Mouse (Mus musculus): Measurements from ENCODE around the gene Rnaseh2a. TPM values are rescaled to one million over a fixed set of nuclear protein-coding genes. Genes with fewer than 3 reads are reported as not detected.

The Rnaseh2a gene
- total RNA-seq, 2 experiments from 2014 or later, result 48.6 to 56.7 TPM

DNA sequence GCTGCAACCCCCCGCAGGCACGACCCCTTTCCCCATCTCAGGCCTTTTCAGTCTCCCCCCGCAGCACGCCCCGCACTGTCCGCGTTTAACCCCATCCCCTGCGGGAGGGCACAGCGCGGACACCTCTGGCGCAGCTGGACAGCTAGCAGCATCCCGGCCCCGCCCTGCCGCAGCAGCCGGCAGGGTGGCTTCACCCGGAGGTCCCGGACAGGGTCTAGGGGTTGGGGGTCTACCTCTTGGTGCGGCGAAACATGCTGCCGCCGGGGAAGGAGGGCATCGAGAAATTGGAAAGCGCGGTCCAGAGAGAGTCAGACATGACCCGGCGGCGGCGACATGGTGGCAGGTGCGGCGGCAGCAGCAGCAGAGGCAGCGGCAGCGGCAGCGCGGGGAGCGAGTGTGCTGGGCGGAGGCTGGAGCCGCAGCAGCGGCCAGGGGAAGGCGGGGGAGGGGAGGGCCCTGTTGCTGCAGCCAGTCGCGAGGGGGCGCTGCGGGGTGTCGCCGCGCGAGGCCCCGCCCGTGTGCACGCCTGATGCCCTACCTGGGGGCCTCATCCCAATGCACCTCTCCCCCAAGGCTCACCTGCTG, 32.5 kb downstream of the Rnaseh2a start, which contains the start of gene Mast1:
Gene Mast1, minus strand, starts transcription at position 398 of the 585 bp plus-strand sequence.
- intact Hi-C loops (cut with DNase I), result no loop called here
- peak; percentile 49 to 50 for DNase-seq

DNA sequence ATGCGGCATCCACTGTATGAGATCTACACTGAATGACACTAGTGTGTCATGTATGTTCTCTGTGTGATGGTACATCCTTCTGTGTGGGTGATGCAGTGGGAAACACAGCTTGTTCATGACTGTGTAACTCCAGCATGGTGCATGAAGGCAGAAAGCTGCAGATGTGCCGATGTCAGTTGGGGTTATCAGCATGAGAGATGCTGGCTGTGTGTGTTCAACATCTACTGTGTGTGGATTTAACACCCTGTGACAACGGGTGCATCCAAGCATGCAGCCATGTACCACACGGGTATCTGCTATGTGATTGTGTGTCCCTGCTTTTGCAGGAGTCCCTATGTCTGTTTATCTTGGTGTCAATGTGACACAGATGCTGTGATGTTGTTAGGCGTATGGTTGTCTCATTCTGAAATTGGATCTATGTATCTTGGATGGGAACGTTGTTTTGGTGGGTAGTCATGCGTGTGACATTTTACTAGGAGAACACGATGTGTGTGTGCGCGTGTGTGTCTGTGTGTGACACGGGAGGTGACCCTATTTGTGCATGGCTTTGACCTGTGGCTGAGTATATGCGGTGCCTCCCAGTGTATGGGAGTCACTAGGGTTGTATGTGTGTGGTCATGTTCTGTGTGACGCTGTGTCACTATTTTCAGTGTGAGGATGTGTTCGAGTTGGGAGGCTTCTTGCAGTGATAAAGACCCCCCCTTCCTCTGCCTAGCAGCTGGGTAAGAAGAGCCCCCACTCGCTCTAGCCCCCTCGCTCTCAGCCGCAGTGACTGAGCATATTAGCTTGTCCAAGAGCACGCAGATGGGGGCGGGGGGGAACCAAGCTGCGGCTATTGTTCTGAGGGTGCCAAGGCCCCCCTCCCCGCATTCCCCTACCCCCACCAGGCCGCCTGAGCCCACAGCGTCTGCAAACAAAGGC, 33.3 kb downstream of the Rnaseh2a start:
- intact Hi-C loops (cut with DNase I), result no loop called here
- DNase-seq, result no peak

DNA sequence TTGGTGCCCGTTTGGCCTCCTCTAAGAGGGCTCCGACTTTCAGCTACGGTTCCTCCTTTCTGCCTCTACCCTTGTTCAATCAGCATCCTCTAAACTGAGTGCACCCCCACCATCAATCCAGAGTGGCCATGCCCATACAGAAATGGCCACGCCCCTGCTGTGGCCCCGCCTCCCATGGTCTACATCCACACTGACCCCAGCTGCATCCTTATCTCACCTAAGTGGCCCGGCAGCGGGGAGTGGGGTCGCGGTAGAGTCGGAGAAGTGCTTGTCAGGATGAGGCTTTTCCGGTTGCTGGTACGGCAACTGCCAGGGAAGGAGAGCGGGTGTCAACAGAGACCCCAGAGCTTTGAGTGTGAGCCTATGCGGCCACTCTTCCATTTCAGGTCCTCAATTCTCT, 34.1 kb downstream of the Rnaseh2a start:
- intact Hi-C loops (cut with DNase I), result no loop called here
- DNase-seq, result no peak

DNA sequence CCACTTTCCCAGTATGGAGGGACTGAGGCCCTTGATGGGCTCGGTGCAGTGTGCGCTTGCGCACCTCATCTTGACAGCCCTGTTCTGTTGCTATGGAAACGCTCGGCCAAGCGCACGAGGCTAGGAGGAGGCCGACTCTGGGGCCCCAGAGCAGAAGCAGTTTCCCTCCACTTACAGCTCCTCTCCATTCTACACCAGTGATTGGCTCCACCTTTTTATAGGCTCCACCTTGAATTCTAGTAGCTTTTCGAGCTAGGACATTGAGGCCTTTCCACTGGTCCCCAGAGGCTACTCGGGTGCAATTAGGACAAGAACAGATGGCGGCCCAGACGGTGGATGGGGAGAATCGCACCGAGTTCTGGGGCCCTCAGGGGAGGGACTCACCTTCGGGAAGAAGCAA, 34.7 kb downstream of the Rnaseh2a start:
- intact Hi-C loops (cut with DNase I), result no loop called here
- no peak for DNase-seq

DNA sequence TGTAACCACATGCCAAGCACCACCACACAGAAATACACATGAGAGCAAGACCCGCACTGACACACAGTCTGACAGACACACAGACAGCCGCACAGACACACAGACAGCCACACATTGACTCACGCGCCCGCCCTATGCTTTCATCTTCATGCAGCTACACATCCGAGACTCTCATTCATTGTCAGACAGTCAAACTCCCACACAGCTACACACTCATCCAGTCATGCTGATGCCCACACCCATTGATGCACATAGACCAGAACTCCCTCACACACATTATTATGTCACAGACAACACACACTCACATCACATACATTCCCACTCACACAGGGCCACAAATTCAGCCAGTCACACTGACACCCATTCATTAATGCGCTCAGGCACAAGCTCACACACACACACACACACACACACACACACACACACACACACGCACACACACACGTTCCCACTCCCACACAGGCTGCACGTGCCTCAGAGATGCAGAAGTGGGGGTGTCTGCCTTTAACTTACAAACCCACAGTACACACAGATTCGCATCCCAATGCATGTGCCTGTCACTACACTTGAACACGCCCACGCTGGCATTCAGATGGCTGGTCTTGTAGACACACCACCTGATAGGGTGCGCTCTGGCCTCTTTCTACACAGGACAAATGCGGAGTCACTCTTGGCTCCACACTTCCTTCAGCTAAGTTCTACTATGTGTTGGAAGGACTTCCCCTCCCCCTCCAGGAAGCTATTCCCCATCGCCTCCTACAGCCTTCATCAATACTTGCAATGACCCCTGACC, 35.6 kb downstream of the Rnaseh2a start:
- DNase-seq, result no peak
- intact Hi-C loops (cut with DNase I), result no loop called here

DNA sequence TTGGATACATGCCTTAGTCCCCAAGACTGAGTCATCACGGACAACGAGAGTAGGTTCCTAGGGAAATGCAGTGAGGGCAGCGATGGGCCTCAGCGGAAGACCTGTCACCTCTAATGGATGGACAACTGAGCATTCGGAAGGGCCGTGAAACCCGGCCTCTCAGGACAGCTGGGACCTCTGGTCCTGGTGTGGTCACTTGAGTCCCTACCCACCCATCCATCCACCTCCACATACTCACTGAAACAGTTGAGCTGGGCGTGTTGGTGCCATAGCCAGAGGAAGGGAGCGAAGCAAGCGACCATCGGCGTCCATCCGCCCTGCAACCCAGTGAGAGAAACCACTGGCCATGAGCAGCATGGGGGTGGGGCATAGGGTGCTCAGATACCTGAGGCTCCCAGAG, 39.0 kb downstream of the Rnaseh2a start:
- DNase-seq, result no peak
- intact Hi-C loops (cut with DNase I), result no loop called here

DNA sequence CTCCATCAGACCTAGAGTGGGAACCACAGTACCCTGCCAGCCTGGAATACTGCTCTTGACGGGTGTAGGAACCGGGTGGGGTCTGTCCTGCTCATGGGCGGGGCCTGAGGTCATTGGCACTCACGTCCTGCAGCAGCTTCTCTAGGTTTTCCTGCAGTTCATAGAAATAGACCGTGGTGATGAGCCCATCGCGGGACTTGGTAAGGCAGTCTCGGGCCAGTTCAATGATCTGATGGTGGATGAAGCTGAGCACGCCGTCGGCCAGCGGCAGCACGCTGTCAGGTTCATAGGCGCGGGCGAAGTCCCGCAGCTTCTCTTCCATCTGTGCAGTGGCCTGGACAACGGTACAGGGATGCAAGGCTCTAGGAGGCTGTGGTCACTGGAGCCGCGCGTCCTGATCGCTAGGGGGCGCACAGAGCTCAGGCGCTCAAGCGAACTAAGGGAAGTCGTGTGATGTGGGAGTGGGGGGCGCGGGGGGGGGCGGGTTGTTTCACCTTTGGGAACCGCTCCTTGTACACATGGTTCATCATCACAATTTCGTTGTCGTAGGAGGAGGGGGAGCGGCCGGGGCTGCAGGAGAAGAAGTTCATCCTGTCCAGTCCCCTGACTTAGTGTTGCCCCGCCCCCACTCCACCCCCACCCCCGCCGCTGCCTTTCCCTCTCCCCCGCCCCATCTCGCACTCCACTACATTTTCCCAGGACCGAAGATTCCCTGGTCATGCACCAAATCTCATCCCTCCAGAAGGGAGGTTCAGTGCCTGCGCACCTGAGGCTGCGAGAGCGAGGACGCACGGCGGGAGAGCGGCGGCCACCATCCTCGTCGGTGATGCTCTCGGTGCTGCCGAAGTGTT, 40.9 kb downstream of the Rnaseh2a start:
- intact Hi-C loops (cut with DNase I), result loop anchor here (1.0 to 5.0 kb wide), 2 partner anchors 34 to 67 kb away; no protein-coding TSS in a partner anchor
- DNase-seq, result peak; percentile 65 to 75

DNA sequence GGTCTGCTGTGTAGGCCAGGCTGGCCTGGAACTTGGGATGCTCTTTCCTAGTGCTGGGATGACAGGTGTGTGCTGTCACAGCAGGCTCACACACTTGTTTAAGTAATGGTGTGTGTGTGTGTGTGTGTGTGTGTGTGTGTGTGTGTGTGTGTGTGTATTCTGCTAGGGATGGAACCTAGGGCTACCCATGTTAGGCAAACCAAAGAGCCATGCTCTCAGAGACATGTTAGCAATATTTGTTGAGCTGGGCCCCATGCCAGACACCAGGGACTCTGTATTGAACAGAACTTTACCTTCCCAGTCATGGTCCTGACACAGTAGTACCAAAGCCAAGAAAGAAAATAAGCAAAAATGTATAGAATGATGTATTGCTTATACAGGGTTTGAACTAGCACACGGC, 42.1 kb downstream of the Rnaseh2a start:
- intact Hi-C loops (cut with DNase I), result loop anchor here (5.0 kb wide), 1 partner anchor 35 kb away; no protein-coding TSS in a partner anchor
- DNase-seq, result no peak

DNA sequence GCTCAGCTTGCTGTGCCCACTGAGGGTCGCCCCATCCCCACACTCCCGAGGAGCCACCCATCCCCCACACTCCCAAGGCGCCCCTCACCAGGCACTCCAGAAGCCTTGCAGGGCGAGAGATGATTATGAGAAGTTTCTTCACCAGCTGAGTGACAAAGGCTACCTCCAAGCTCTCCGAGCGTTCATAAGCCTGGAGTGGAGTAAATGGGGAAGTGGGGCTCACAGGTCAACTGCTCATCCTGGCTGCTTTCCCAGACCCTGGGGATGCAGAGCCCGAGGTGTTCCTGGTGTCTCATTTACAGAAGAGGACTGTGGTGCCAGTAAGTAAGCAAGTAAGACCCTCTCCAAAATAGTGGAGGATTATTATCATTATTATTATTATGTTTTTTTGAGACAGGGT, 44.0 kb downstream of the Rnaseh2a start:
- intact Hi-C loops (cut with DNase I), result loop anchor here (5.0 kb wide), 1 partner anchor 37 kb away; no protein-coding TSS in a partner anchor
- no peak for DNase-seq

DNA sequence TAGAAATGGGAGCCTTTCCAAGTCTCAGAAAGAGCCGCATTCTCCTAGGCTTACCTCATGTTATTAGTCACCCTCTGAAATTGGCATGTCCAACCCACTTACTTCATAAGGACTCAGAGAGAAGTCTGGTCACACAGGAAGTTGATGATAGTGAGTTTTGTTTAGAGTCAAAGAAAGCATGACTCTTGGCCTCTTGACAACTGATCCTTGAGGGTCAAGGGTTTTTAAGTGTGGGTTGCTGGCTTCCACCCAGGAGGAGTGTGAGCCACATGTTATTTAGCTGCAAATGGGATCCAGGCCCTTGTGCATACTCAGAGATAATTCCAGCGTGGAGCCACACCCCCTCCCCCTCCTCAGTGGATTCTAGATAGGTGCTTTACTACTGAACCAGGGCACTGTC, 48.0 kb downstream of the Rnaseh2a start:
- DNase-seq, result no peak
- intact Hi-C loops (cut with DNase I), result no loop called here

DNA sequence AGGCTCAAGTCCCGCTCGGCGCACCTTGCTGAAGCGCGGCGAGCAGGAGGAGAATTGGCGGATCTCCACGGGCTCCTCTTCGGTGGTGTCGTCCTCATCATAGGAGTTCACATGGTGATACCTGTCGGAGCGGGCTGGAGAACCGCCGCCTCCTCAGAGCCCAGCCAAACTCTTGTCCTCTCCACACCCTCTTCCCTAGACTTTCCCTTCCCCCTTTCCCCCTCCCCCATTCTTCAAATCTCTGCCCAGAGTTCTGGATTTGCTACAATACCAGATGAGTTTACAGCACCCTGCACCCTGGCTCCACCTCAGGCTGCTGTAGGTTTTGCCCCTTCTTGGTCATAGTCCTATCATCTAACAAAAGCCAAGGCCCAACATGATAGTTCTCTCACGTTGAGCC, 50.9 kb downstream of the Rnaseh2a start:
- DNase-seq, result no peak
- intact Hi-C loops (cut with DNase I), result no loop called here

DNA sequence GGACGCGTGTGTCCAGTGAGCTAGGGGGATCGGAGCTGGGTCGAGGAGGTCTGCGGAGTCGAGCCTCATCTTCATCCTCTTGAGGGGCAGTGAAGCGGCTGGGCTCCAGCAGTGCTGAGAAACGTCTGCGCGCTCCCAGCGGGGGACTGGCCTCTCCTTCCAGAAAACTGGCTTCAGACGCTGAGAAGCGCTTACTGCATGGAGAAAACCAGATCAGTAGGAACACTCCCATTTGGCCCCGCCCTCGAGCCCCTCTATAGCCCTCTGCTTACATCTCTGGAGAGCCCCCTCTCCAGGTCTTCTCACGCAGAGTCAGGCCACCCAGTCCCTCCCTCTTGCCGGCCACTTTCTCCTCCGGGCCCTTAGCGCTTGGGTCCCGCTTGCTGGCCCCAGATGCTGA, 51.8 kb downstream of the Rnaseh2a start:
- intact Hi-C loops (cut with DNase I), result no loop called here
- no peak for DNase-seq

DNA sequence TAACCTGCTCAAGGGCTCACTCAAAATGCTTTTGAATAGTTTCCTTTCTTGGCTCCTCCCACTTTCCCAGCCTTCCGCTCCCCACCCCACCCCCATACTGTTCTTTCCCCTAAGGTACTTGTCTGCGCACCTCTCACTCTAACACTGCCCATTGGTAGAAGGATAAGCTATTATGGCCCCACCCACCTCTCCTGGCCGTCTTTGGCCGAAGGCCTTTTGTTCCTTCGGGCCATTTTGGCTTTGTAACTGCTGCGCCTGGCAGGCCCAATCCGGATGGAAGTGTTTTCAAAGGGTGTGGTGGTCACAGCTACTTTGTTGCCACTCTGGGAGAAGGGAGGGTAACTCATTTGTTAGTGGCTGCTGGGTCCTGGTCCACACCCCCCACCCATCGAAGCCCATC, 54.3 kb downstream of the Rnaseh2a start:
- intact Hi-C loops (cut with DNase I), result no loop called here
- no peak for DNase-seq

DNA sequence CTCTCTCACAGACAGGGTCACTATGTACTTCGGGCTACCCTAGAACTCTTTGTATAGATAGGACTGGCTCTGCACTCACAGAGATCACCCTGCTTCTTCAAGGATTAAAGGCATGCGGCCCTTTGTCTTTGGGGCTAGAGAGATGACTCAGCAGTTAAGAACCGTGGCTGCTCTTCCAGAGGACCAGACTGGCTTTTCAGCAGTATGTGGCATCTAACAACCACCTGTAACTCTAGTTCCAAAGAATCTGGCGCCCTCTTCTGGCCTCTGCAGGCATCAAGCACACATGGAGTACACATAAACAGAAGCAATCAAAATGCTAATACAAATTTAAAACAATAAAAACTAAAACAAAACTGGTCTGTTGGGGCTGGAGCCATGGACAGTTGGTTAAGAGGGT, 55.6 kb downstream of the Rnaseh2a start:
- DNase-seq, result no peak
- intact Hi-C loops (cut with DNase I), result no loop called here

DNA sequence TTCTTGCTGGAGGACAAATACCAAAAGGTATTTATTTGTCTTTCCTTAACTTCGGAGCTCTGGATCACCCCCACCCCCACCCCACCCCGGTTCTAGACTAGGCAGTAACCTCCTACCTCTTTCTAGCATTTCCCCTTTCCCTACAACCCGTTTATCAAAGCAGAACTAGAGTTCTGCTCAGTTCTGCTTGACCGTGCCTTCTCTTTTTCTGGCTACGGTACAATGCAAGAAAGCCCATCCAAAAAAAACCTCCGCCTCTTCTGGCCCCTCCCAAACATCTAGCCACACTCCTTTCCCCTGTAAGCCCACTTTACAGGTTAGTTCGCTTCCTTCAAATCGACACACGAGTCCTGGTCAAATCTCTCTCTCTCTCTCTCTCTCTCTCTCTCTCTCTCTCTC, 56.1 kb downstream of the Rnaseh2a start:
- intact Hi-C loops (cut with DNase I), result no loop called here
- DNase-seq, result no peak

DNA sequence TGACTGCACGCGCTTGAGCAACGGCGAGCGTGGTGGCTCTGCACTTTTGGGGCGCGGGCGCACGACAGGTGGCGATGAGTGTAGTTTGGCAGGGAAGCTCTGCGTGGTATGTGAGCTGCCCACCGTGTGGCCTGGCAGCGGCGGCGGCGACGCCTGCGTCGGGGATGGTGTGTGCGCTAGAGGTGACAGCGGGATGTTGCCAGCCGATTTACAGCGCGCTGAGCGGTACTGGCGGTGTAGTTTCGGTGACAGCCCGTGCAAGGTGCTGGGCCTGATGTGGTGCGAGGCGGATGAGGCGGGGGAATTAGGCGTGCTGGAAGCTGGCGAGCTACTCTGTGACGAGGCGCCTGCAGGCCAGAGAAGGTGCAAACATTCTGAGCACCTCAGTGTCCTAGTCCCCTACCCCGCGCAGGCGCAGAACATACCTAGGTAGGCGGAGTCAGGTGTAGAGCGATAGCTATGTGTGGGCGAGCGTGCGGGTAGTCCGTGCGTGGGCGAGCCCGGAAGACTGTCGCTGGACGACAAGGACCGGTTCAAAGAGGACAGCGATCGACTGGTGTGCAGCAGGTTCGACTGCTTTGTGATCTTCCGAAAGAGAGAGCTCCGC, 56.6 kb downstream of the Rnaseh2a start:
- intact Hi-C loops (cut with DNase I), result no loop called here

DNA sequence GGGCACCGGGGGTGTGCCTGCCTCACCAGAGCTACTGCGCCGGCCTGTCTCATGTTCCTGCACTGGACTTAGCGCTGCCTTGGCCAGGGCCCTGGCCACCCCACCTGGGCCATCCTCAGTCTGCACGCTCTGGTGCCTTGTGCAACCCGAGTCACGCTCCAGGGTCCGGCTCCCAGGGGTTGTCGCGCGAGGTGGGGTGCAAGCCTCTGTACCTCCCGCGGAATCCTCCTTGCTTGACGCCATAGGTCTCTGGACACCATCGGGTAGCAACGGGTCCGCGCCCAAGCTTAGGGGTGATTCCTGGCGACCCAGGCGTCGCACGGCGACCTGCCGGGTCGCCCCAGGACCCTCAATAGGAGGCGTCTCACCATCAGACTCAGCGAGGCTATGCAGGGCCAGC, 57.2 kb downstream of the Rnaseh2a start:
- intact Hi-C loops (cut with DNase I), result no loop called here
- DNase-seq, result no peak

More for the DNA sequence above, 56.6 kb downstream of the Rnaseh2a start:
- DNase-seq, result peak; percentile 50 to 59

DNA sequence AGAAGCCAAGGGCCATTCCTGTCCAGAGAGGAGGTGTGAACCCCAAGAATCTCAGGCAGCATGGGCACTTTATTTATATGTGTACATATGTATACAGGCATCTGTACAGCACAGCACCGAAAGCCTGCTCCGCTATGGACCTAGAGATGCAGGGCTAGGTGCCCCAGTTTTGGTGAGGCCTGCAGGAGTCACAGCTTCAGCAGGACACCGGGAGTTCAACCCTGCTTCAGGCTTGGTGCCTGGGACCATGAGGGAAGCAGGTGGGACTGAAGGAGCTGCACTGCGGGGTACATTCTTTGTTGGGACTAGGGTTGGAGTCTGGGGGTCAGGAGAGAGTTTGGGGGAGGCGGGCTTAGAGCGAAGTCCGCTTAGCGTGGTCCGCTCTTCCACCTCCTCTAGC, 57.7 kb downstream of the Rnaseh2a start:
- intact Hi-C loops (cut with DNase I), result no loop called here
- DNase-seq, result no peak

DNA sequence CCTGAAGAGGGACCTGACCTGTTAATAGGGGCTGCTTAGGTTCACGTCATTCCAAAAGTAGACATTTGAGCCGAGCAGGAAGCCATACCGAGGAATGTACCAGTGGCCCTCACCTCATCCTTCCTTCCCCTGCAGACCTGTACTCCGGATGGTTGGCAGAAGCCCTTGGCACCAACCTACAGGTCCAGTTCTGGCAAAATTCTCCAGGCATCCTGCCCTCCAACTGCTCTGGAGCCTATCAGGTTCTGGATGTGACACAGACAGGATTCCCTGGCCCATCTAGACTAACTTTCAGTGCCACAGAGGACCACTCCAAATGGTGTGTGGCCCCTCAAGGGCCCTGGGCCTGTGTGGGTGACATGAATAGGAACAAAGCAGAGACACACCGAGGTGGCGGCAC, 59.0 kb downstream of the Rnaseh2a start:
- intact Hi-C loops (cut with DNase I), result no loop called here

DNA sequence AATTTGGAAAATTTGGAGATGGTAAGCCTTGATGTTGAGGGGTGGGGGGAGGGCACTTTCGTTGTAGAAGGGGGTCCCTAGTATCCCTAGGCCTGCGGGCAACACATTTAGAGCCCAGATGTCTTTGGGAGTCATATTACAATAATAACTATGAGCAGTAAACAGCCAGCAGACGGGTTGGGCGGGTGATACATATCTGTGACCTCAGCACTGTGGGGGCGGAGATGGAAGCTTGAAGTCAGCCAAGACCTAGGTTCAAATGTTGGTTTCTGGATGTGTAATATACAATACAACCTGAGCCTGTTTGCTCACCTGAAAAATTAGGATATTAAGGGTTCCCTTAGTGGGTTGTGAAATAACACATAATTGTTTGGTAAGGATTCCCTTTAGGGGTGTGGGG, 59.6 kb downstream of the Rnaseh2a start:
- intact Hi-C loops (cut with DNase I), result no loop called here
- DNase-seq, result no peak

More for the DNA sequence above, 59.0 kb downstream of the Rnaseh2a start:
- no peak for DNase-seq

All from heart, postnatal 36 days (tissue).